Mouse (Mus musculus) lung, embryonic 14.5 days (tissue): ENCODE data around the gene Zfp94. TPM values are rescaled to one million over a fixed set of nuclear protein-coding genes. Genes with fewer than 3 reads are reported as not detected.

ENCODE experiments used
- ATAC-seq: fragments of 200-750 bp; cut with Nextera tagmentation; 2 replicates; pipeline ENCODE4 v1.8.0; 2017; ENCODE audit warnings: mild to moderate bottlenecking, moderate TSS enrichment, moderate library complexity; ENCODE audit not compliant: insufficient read depth
- DNase-seq: peaks from one replicate; pipeline ENCODE4 v3.0.0-alpha.2; 2015
- H3K27ac ChIP-seq: fragments of 300-500 bp; sonication (generic); 2 replicates; pipeline ENCODE4 v1.5.1; 2014; ENCODE audit warnings: low read depth, mild to moderate bottlenecking, moderate library complexity
- H3K27me3 ChIP-seq: fragments of 300-500 bp; sonication (generic); 2 replicates; pipeline ENCODE4 v1.6.1; 2014; ENCODE audit warnings: low read length, control low read depth; ENCODE audit not compliant: insufficient read depth
- H3K36me3 ChIP-seq: fragments of 300-500 bp; sonication (generic); 2 replicates; pipeline ENCODE4 v1.6.1; 2014; ENCODE audit warnings: control low read depth; ENCODE audit not compliant: insufficient read depth
- H3K4me1 ChIP-seq: fragments of 300-500 bp; sonication (generic); 2 replicates; pipeline ENCODE4 v1.6.1; 2014; ENCODE audit warnings: antibody characterized with exemption, control low read depth; ENCODE audit not compliant: insufficient read depth
- H3K4me2 ChIP-seq: fragments of 300-500 bp; sonication (generic); 2 replicates; pipeline ENCODE4 v1.6.1; 2014; ENCODE audit warnings: mild to moderate bottlenecking
- H3K4me3 ChIP-seq: fragments of 300-500 bp; sonication (generic); 2 replicates; pipeline ENCODE4 v1.5.1; 2014; ENCODE audit warnings: low read depth, low read length
- H3K9ac ChIP-seq: fragments of 300-500 bp; sonication (generic); 2 replicates; pipeline ENCODE4 v1.6.1; 2014
- H3K9me3 ChIP-seq: fragments of 300-500 bp; sonication (generic); 2 replicates; pipeline ENCODE4 v1.6.1; 2016; ENCODE audit warnings: low read depth, low read length, control low read depth
- CTCF ChIP-seq: IDR thresholded peaks from 2 replicates; pipeline ENCODE4 v1.5.1; 2016; ENCODE audit warnings: antibody characterized with exemption, low read depth
- WGBS: fragments of 180-500 bp; shearing (Covaris S2); extraction: QIAGEN DNeasy Blood & Tissue Kit; methylation state at CpG from one replicate; pipeline ENCODE4 v1.1.7; 2014; 5-methylcytosine and 5-hydroxymethylcytosine counted together
- polyA plus RNA-seq: library from polyadenylated mRNA; unstranded; fragments of >200 nt; fragmentation: Nextera tagmentation; extraction: Ambion mirVana; gene quantifications from 2 replicates; pipeline ENCODE4 v1.2.1, GENCODE M21; 2014

The Zfp94 gene
- polyA plus RNA-seq, 1 experiment from 2014 or later: 9.8 TPM

- no peaks in the 10 kb centered on the region for H3K4me1 ChIP-seq
- 80% methylated on average over 10 of the region's 10 CpGs for whole genome bisulfite sequencing
- H3K36me3 ChIP-seq: no peaks in the 10 kb centered on the region
- H3K27me3 ChIP-seq: no peaks in the 10 kb centered on the region
- H3K4me3 ChIP-seq: no peak overlapping the region
- ATAC-seq (no peak), DNase-seq (no peak)
- H3K27ac ChIP-seq: no peak overlapping the region
- no peak overlapping the region for H3K4me2 ChIP-seq
- no peak for TF ChIP-seq CTCF
- H3K9ac ChIP-seq: no peak overlapping the region
- H3K9me3 ChIP-seq: no peaks in the 10 kb centered on the region
These were observed 39.6 kb upstream of the Zfp94 start for GRCm38 (mm10) chr7:24356081-24356480.

DNA sequence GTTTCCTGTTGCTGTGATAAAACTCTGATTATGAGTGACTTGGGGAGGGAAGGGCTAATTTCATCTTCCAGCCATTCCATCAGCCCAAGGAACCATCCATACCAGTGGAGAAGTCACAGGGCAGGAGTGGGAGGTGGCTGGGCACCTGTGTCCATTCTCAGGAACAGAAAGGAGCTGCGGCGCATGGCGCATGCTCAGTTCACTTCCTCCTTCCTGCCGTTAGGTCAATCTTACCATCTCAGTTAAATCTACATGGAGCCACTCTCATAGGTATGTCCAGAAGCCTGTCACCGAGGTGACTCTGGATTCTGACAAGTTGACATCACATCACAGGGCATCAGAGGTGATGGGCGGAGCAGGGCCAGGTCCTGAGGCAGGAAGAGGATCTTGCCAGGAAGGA is 39.2 kb upstream of the Zfp94 start:
- TF ChIP-seq CTCF: no peak
- ATAC-seq (no peak), DNase-seq (no peak)
- H3K36me3 ChIP-seq: no peaks in the 10 kb centered on the region
- no peaks in the 10 kb centered on the region for H3K27me3 ChIP-seq
- no peaks in the 10 kb centered on the region for H3K4me1 ChIP-seq
- no peak overlapping the region for H3K4me3 ChIP-seq
- no peak overlapping the region for H3K9ac ChIP-seq
- no peak overlapping the region for H3K27ac ChIP-seq
- 77% methylated on average over 6 of the region's 6 CpGs for WGBS
- H3K4me2 ChIP-seq: no peak overlapping the region
- H3K9me3 ChIP-seq: no peaks in the 10 kb centered on the region

- WGBS: 39% methylated on average over 6 of the region's 6 CpGs
These were observed 32.4 kb upstream of the Zfp94 start, which contains the start of gene Lypd5 for GRCm38 (mm10) chr7:24348896-24349295. Gene Lypd5, plus strand, starts transcription at chr7:24349196.

DNA sequence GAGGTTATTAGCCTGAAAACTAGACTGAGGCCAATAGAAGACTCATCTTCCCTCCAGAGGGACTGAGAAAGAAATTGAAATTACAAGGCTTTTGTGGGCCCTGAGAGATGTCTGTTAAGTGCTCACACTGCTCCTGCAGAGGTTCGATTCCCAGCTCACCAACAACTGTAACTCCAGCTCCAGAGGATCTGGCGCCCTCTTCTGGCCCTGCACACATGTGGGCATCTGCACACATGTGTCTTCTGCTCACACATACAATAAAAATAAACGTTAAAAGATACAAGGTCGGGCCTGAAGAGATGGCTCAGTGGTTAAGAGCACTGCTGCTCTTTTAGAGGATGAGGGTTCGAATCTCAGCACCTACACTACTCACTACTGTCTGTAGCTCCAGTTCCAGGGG is 30.0 kb upstream of the Zfp94 start:
- Histone ChIP-seq H3K4me1 (no peaks in the 10 kb centered on the region), H3K9ac (no peak overlapping the region), H3K36me3 (no peaks in the 10 kb centered on the region), H3K4me3 (no peak overlapping the region), H3K27ac (no peak overlapping the region), H3K9me3 (no peaks in the 10 kb centered on the region), H3K4me2 (no peak overlapping the region), H3K27me3 (no peaks in the 10 kb centered on the region)
- DNase-seq (no peak), ATAC-seq (no peak)
- 66% methylated on average over 5 of the region's 5 CpGs for WGBS
- TF ChIP-seq CTCF: no peak

More at GRCm38 (mm10) chr7:24348896-24349295, 32.4 kb upstream of the Zfp94 start, which contains the start of gene Lypd5:
- Histone ChIP-seq H3K9ac (no peak within 1 kb of the TSS), H3K4me1 (no peaks in the 10 kb centered on the region), H3K9me3 (no peaks in the 10 kb centered on the region), H3K4me2 (no peak within 1 kb of the TSS), H3K4me3 (no peak within 1 kb of the TSS), H3K36me3 (no peaks in the 10 kb centered on the region), H3K27me3 (no peaks in the 10 kb centered on the region), H3K27ac (no peak within 1 kb of the TSS)
- no peak for ATAC-seq
- TF ChIP-seq CTCF: no peak
- DNase-seq: no peak

DNA sequence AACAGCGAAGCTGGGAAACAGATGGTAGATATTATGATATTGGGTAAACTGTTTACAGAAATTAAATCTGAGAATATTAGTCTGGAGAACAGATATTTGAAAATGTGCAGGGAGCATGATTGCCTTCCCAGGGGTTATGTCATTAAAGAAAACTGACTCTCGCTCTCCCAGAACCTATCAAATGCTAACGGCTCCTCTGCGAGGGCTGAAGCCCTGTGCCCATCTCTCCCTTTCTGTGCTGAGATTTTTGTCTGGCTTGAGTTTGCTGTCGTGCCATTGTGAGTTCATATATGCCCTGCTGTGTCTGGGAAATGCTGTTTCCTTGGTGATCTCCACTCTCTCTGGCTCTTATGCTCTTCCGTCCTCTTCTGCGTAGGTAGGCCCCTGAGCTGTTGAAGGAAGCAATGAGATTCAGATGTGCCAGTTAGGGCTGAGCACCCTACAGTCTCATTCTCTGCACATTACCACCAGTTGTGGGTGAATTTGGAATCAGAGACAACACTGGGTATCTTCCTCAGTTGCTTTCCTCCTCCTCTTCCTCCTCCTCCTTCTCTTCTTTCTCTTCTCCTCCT is 27.3 kb upstream of the Zfp94 start:
- Histone ChIP-seq H3K4me1 (no peaks in the 10 kb centered on the region), H3K4me2 (no peak overlapping the region), H3K36me3 (no peaks in the 10 kb centered on the region), H3K9ac (no peak overlapping the region), H3K9me3 (no peaks in the 10 kb centered on the region), H3K27me3 (no peaks in the 10 kb centered on the region), H3K27ac (no peak overlapping the region), H3K4me3 (no peak overlapping the region)
- 60% methylated on average over 7 of the region's 7 CpGs for WGBS
- TF ChIP-seq CTCF: no peak
- ATAC-seq: no peak
- no peak for DNase-seq

DNA sequence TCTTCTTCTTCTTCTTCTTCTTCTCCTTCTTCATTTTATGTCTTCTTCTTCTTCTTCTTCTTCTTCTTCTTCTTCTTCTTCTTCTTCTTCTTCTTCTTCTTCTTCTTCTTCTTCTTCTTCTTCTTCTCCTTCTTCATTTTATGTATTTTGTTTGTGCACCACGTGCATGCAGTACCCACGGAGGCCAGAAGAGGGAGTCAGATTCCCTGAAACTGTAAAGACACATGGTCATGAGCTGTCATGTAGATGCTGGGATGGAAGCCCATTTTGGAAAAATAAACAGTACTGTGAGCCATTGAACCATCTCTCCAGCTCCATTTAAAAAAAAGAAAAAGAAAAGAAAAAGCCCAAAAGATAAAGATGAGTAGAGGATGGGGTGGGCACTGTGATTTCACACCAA is 21.8 kb upstream of the Zfp94 start:
- WGBS: 39% methylated on average over 2 of the region's 2 CpGs
- H3K4me2 ChIP-seq: no peak overlapping the region
- H3K27ac ChIP-seq: no peak overlapping the region
- peak; percentile 27; the same call in 1 of the 2 replicates for TF ChIP-seq CTCF
- H3K4me1 ChIP-seq: no peaks in the 10 kb centered on the region
- no peaks in the 10 kb centered on the region for H3K36me3 ChIP-seq
- no peak for DNase-seq
- no peak overlapping the region for H3K4me3 ChIP-seq
- H3K27me3 ChIP-seq: peaks cover 7% of the 10 kb centered on the region
- no peak overlapping the region for H3K9ac ChIP-seq
- no peaks in the 10 kb centered on the region for H3K9me3 ChIP-seq
- ATAC-seq: no peak

- Histone ChIP-seq H3K4me2 (no peak overlapping the region), H3K9ac (no peak overlapping the region), H3K4me1 (no peaks in the 10 kb centered on the region), H3K9me3 (no peaks in the 10 kb centered on the region), H3K27me3 (peaks cover 10% of the 10 kb centered on the region), H3K36me3 (no peaks in the 10 kb centered on the region), H3K4me3 (no peak overlapping the region), H3K27ac (no peak overlapping the region)
- 14% methylated on average over 5 of the region's 5 CpGs for WGBS
- peak; percentile 17; the same call in 1 of the 2 replicates for ATAC-seq
- DNase-seq: peak; percentile 91
- peak; percentile 76 for TF ChIP-seq CTCF
These were observed 19.3 kb upstream of the Zfp94 start for GRCm38 (mm10) chr7:24335699-24336309.
